Mouse (Mus musculus) embryonic facial prominence, embryonic 14.5 days (tissue): ENCODE data around the gene Tfap2d. TPM values are rescaled to one million over a fixed set of nuclear protein-coding genes. Genes with fewer than 3 reads are reported as not detected.

ENCODE experiments used
- ATAC-seq: fragments of 200-750 bp; cut with Nextera tagmentation; 2 replicates; pipeline ENCODE4 v1.8.0; 2017; ENCODE audit warnings: low read depth, moderate number of reproducible peaks, moderate TSS enrichment
- DNase-seq: peaks from one replicate; pipeline ENCODE4 v3.0.0-alpha.2; 2015; ENCODE audit warnings: low spot score
- H3K27ac ChIP-seq: fragments of 300-500 bp; sonication (generic); replicated peaks from 2 replicates; pipeline ENCODE4 v1.5.1; 2014; ENCODE audit warnings: low read depth, mild to moderate bottlenecking, low read length, moderate library complexity
- H3K27me3 ChIP-seq: fragments of 300-500 bp; sonication (generic); replicated peaks from 2 replicates; pipeline ENCODE4 v1.6.1; 2014; ENCODE audit warnings: low read length; ENCODE audit not compliant: control insufficient read depth, insufficient read depth
- H3K36me3 ChIP-seq: fragments of 300-500 bp; sonication (generic); 2 replicates; pipeline ENCODE4 v1.6.1; 2014; ENCODE audit warnings: low read length, mixed read lengths; ENCODE audit not compliant: control insufficient read depth, insufficient read depth
- H3K4me1 ChIP-seq: fragments of 300-500 bp; sonication (generic); 2 replicates; pipeline ENCODE4 v1.6.1; 2014; ENCODE audit warnings: antibody characterized with exemption, low read length; ENCODE audit not compliant: control insufficient read depth, insufficient read depth
- H3K4me2 ChIP-seq: fragments of 300-500 bp; sonication (generic); 2 replicates; pipeline ENCODE4 v1.6.1; 2014; ENCODE audit warnings: low read depth, mild to moderate bottlenecking, low read length, moderate library complexity, mixed read lengths
- H3K4me3 ChIP-seq: fragments of 300-500 bp; sonication (generic); 2 replicates; pipeline ENCODE4 v1.5.1; 2014; ENCODE audit warnings: low read depth, mild to moderate bottlenecking, low read length
- H3K9ac ChIP-seq: fragments of 300-500 bp; sonication (generic); 2 replicates; pipeline ENCODE4 v1.6.1; 2014; ENCODE audit warnings: low read depth, mild to moderate bottlenecking, low read length, moderate library complexity, mixed read lengths
- H3K9me3 ChIP-seq: fragments of 300-500 bp; sonication (generic); 2 replicates; pipeline ENCODE4 v1.6.1; 2016; ENCODE audit warnings: low read length; ENCODE audit not compliant: control insufficient read depth
- WGBS: fragments of 180-500 bp; shearing (Covaris S2); extraction: QIAGEN DNeasy Blood & Tissue Kit; methylation state at CpG from one replicate; pipeline ENCODE4 v1.1.7; 2014; 5-methylcytosine and 5-hydroxymethylcytosine counted together
- polyA plus RNA-seq: library from polyadenylated mRNA; unstranded; fragments of >200 nt; fragmentation: Nextera tagmentation; extraction: Ambion mirVana; gene quantifications from 2 replicates; pipeline ENCODE4 v1.2.1, GENCODE M21; 2014

Gene Tfap2d
- not detected in 2 replicates for polyA plus RNA-seq

DNA sequence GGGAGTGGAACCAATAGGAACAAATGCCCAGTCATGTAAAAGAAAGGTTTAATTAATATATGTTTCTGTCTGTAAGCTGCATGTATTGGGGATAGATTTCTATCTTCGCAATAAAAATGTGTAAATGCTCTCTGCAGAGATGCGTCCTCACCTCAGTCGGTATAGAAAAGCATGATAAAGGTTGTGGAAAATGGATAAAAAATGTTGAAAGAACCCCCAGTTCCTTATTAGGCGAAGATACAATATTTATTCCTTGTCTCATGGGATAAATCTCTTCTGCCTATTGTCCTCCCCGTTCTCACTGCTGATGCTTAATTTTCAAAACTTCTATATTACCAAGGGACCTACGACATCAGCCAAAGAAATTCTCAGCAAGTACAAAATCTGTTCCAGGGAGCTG, at the start of gene Tfap2d:
Gene Tfap2d (plus strand): TSS at position 392 of the 400 bp plus-strand sequence.
- 2% methylated on average over 6 of the region's 6 CpGs for WGBS
- Histone ChIP-seq H3K36me3 (no peaks in the 10 kb centered on the region), H3K4me1 (no peaks in the 10 kb centered on the region), H3K9ac (no peak within 1 kb of the TSS), H3K9me3 (no peaks in the 10 kb centered on the region), H3K4me2 (no peak within 1 kb of the TSS), H3K4me3 (no peak within 1 kb of the TSS), H3K27me3 (peaks cover 97% of the 10 kb centered on the region), H3K27ac (no peak within 1 kb of the TSS)
- ATAC-seq: no peak
- DNase-seq: no peak

GRCm38 (mm10) chr1:19056300-19056699, 46.5 kb upstream of the Tfap2d start:
- H3K4me2 ChIP-seq: no peak overlapping the region
- no peaks in the 10 kb centered on the region for H3K27me3 ChIP-seq
- H3K4me3 ChIP-seq: no peak overlapping the region
- no peaks in the 10 kb centered on the region for H3K9me3 ChIP-seq
- H3K27ac ChIP-seq: no peak overlapping the region
- no peaks in the 10 kb centered on the region for H3K36me3 ChIP-seq
- no peak overlapping the region for H3K9ac ChIP-seq
- DNase-seq: peak; percentile 27
- H3K4me1 ChIP-seq: no peaks in the 10 kb centered on the region
- no peak for ATAC-seq
- 17% methylated on average over 3 of the region's 3 CpGs for WGBS

- no peak overlapping the region for H3K9ac ChIP-seq
- no peaks in the 10 kb centered on the region for H3K27me3 ChIP-seq
- no peak overlapping the region for H3K27ac ChIP-seq
- WGBS: 76% methylated on average over 6 of the region's 6 CpGs
- ATAC-seq: no peak
- H3K4me1 ChIP-seq: no peaks in the 10 kb centered on the region
- no peak overlapping the region for H3K4me3 ChIP-seq
- H3K9me3 ChIP-seq: no peaks in the 10 kb centered on the region
- DNase-seq: no peak
- H3K36me3 ChIP-seq: no peaks in the 10 kb centered on the region
- no peak overlapping the region for H3K4me2 ChIP-seq
These were observed 46.0 kb upstream of the Tfap2d start for GRCm38 (mm10) chr1:19056861-19057260.

DNA sequence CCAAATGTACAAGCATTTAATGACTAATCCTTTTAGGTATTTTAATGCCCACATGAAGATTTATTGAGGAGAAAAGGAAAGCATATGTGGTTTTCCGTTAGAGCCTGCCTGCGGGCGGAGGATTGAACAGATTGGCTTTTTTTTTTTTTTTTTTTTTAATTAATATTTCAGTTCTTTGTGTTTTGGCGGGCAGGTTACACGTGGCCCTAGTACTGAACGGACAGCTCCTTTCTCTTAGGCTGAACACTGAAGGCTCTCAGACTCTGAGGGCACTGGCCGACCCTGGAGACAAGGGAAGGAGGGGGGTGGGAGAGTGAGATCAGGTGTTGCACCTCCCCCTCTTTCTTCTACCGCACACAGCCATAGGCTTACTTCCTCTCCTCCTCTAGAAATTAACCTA, 14.7 kb upstream of the Tfap2d start:
- no peak overlapping the region for H3K9ac ChIP-seq
- ATAC-seq: peak; percentile 41; the same call in 1 of the 2 replicates
- DNase-seq: peak; percentile 68
- H3K27ac ChIP-seq: no peak overlapping the region
- 9% methylated on average over 8 of the region's 8 CpGs for WGBS
- H3K4me2 ChIP-seq: no peak overlapping the region
- H3K4me1 ChIP-seq: no peaks in the 10 kb centered on the region
- no peaks in the 10 kb centered on the region for H3K36me3 ChIP-seq
- no peaks in the 10 kb centered on the region for H3K27me3 ChIP-seq
- H3K4me3 ChIP-seq: no peak overlapping the region
- no peaks in the 10 kb centered on the region for H3K9me3 ChIP-seq

DNA sequence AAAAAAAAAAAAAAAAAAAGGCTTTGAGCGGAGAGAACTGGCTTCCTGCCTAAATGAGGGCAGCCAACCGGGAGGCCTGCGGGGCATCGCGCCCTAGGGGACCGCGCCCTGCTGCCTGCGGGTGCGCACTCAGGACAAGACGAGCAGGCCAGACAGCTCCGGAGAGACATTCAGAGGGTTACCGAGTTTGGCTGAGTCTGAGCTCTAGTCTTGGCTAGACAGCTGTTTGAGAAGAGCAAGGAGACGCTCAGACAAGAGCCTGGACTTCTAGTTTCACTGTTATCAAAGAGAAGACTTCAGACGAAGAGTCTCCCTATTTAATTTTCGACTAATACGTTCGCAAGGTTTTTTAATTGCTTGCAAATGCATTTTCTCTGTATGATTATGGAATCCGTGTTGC, 5.9 kb upstream of the Tfap2d start:
- Histone ChIP-seq H3K27ac (no peak overlapping the region), H3K27me3 (peaks cover 72% of the 10 kb centered on the region), H3K9ac (no peak overlapping the region), H3K9me3 (no peaks in the 10 kb centered on the region), H3K4me3 (no peak overlapping the region), H3K4me2 (no peak overlapping the region), H3K36me3 (no peaks in the 10 kb centered on the region), H3K4me1 (no peaks in the 10 kb centered on the region)
- DNase-seq (peak; percentile 5), ATAC-seq (no peak)
- WGBS: under 1% methylated on average over 18 of the region's 18 CpGs

GRCm38 (mm10) chr1:19103316-19103715, 494 bp downstream of the Tfap2d start:
- no peaks in the 10 kb centered on the region for H3K36me3 ChIP-seq
- no peak overlapping the region for H3K27ac ChIP-seq
- DNase-seq (no peak), ATAC-seq (no peak)
- WGBS: 2% methylated on average over 21 of the region's 21 CpGs
- H3K4me3 ChIP-seq: no peak overlapping the region
- no peaks in the 10 kb centered on the region for H3K9me3 ChIP-seq
- H3K27me3 ChIP-seq: peaks cover 99% of the 10 kb centered on the region
- no peaks in the 10 kb centered on the region for H3K4me1 ChIP-seq
- no peak overlapping the region for H3K4me2 ChIP-seq
- no peak overlapping the region for H3K9ac ChIP-seq

GRCm38 (mm10) chr1:19103776-19104142, 937 bp downstream of the Tfap2d start:
- Histone ChIP-seq H3K4me2 (no peak overlapping the region; the same call in 1 of the 2 replicates), H3K27me3 (peaks cover 99% of the 10 kb centered on the region), H3K4me3 (no peak overlapping the region), H3K9me3 (no peaks in the 10 kb centered on the region), H3K36me3 (no peaks in the 10 kb centered on the region), H3K27ac (no peak overlapping the region), H3K9ac (no peak overlapping the region), H3K4me1 (no peaks in the 10 kb centered on the region)
- DNase-seq: no peak
- no peak for ATAC-seq
- 1% methylated on average over 10 of the region's 10 CpGs for WGBS

- Histone ChIP-seq H3K27ac (no peak overlapping the region), H3K4me2 (no peak overlapping the region; the same call in 1 of the 2 replicates), H3K4me3 (no peak overlapping the region), H3K36me3 (no peaks in the 10 kb centered on the region), H3K9me3 (no peaks in the 10 kb centered on the region), H3K9ac (no peak overlapping the region), H3K27me3 (peaks cover 99% of the 10 kb centered on the region), H3K4me1 (no peaks in the 10 kb centered on the region)
- DNase-seq (no peak), ATAC-seq (no peak)
- under 1% methylated on average over 31 of the region's 40 CpGs for WGBS
These were observed 1.5 kb downstream of the Tfap2d start for GRCm38 (mm10) chr1:19104143-19104857.

DNA sequence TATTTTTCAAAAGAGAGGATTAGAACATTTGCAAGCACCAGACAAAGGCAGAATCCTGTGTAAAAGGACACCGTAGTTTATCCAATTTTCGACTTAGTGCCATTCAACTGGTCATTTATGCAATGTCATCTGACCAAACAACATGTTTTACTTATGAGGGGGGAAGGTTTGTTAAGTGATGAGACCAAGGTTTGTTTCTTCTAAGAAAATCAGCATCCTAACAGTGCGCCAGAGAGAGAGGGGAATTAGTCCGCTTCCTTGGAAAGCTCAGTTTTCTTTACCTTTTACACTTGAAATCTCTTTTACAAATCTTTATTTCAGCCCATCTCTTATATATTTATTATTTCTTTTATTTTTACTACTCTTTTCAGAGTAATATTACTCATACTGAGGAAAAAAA, 3.6 kb downstream of the Tfap2d start:
- H3K4me3 ChIP-seq: no peak overlapping the region

More for the DNA sequence above, 3.6 kb downstream of the Tfap2d start:
- ATAC-seq (no peak), DNase-seq (no peak)
- Histone ChIP-seq H3K27ac (no peak overlapping the region), H3K4me2 (no peak overlapping the region), H3K4me1 (no peaks in the 10 kb centered on the region), H3K9me3 (no peaks in the 10 kb centered on the region), H3K9ac (no peak overlapping the region), H3K27me3 (peaks cover 100% of the 10 kb centered on the region), H3K36me3 (no peaks in the 10 kb centered on the region)
- 2% methylated on average over 4 of the region's 4 CpGs for WGBS
